Mouse (Mus musculus): Measurements from ENCODE around the gene Brms1. TPM values are rescaled to one million over a fixed set of nuclear protein-coding genes. Genes with fewer than 3 reads are reported as not detected.
A peak's percentile ranks its signal among the peaks of the same experiment; 100 is the strongest.
"Not testable (repeated sequence)": the region's sequence is repeated elsewhere in the genome, so short reads cannot be mapped to it uniquely, and the experiment has no call there.

Gene Brms1
- total RNA-seq (2021), result 10 to 100 TPM; 26.7 to 29.9 TPM
- long read RNA-seq, experiment 1, transcript Brms1-201 (10 exons, 1,388 nt), result major isoform, 42 of 46 reads
- long read RNA-seq, experiment 1, partial matches to known transcripts, result 0 of 46 reads
- long read RNA-seq, experiment 1, other reads (novel, unspliced or antisense), result 3 of 46 reads
- long read RNA-seq, experiment 2, transcript Brms1-201 (10 exons, 1,388 nt), result major isoform, 15 of 17 reads
- long read RNA-seq, experiment 2, partial matches to known transcripts, result 2 of 17 reads
- long read RNA-seq, experiment 2, other reads (novel, unspliced or antisense), result 0 of 17 reads

GRCm38 (mm10) chr19:5040862-5041523, at the start of gene Brms1:
Gene Brms1 (plus strand): TSS chr19:5041354.
- peak; percentile 95 for DNase-seq

- DNase-seq, result no peak
Observed at GRCm38 (mm10) chr19:4992371-4992770, 48.8 kb upstream of the Brms1 start.

- peak; percentile 85 to 92 for DNase-seq
Observed at GRCm38 (mm10) chr19:4992904-4993303, 48.2 kb upstream of the Brms1 start.

GRCm38 (mm10) chr19:4994043-4994442, 47.1 kb upstream of the Brms1 start:
- DNase-seq, result no peak

- no peak for DNase-seq
Observed at GRCm38 (mm10) chr19:4999445-5000140, 41.6 kb upstream of the Brms1 start.

GRCm38 (mm10) chr19:5001666-5002406, 39.3 kb upstream of the Brms1 start:
- DNase-seq, result peak; percentile 83 to 84

GRCm38 (mm10) chr19:5003644-5004043, 37.5 kb upstream of the Brms1 start:
- not testable (repeated sequence) for DNase-seq

GRCm38 (mm10) chr19:5004925-5005324, 36.2 kb upstream of the Brms1 start:
- no peak for DNase-seq

GRCm38 (mm10) chr19:5013138-5013537, 28.0 kb upstream of the Brms1 start:
- no peak for DNase-seq

GRCm38 (mm10) chr19:5014961-5015398, 26.2 kb upstream of the Brms1 start:
- peak in 1 of 2 experiments; percentile 57 for DNase-seq

- DNase-seq, result no peak
Observed at GRCm38 (mm10) chr19:5016221-5016742, 24.9 kb upstream of the Brms1 start.

GRCm38 (mm10) chr19:5016782-5017181, 24.4 kb upstream of the Brms1 start:
- peak; percentile 71 to 85 for DNase-seq

GRCm38 (mm10) chr19:5017611-5018010, 23.5 kb upstream of the Brms1 start:
- DNase-seq, result no peak

GRCm38 (mm10) chr19:5018191-5018590, 23.0 kb upstream of the Brms1 start:
- no peak for DNase-seq

GRCm38 (mm10) chr19:5021416-5021815, 19.7 kb upstream of the Brms1 start:
- DNase-seq, result no peak

- DNase-seq, result peak; percentile 96 to 97
Observed at GRCm38 (mm10) chr19:5023621-5024479, 17.3 kb upstream of the Brms1 start, which contains the start of gene Slc29a2. Gene Slc29a2 (plus strand): TSS chr19:5023860.

- no peak for DNase-seq
Observed at GRCm38 (mm10) chr19:5026111-5026510, 15.0 kb upstream of the Brms1 start.

- no peak for DNase-seq
Observed at GRCm38 (mm10) chr19:5032686-5033085, 8.5 kb upstream of the Brms1 start.

GRCm38 (mm10) chr19:5036577-5036976, 4.6 kb upstream of the Brms1 start:
- no peak for DNase-seq

- peak; percentile 79 to 82 for DNase-seq
Observed at GRCm38 (mm10) chr19:5037678-5038571, 3.2 kb upstream of the Brms1 start.

Measured in adrenal gland, postnatal 36 days (tissue).